Mouse (Mus musculus) brain, embryonic 14.5 days (tissue): ENCODE results near the gene Utp4. TPM values are rescaled to one million over a fixed set of nuclear protein-coding genes. Genes with fewer than 3 reads are reported as not detected.

Source experiments
- DNase-seq: peaks from one replicate; pipeline ENCODE4 v3.0.0-alpha.2; 2011; ENCODE audit warnings: low read depth
- CTCF ChIP-seq: fragments of 200-500 bp; IDR thresholded peaks from 2 replicates; pipeline ENCODE4 v1.5.1; 2012; ENCODE audit warnings: inconsistent platforms, mild to moderate bottlenecking, moderate library complexity, borderline replicate concordance; ENCODE audit not compliant: insufficient read depth, insufficient read length; ENCODE audit errors: extremely low read depth
- POLR2A ChIP-seq: fragments of 200-500 bp; IDR thresholded peaks from 2 replicates; pipeline ENCODE4 v1.6.1; 2012; ENCODE audit warnings: mild to moderate bottlenecking, inconsistent platforms, borderline replicate concordance; ENCODE audit not compliant: poor library complexity, insufficient read depth, insufficient read length, severe bottlenecking; ENCODE audit errors: extremely low read depth
- polyA plus RNA-seq: library from polyadenylated mRNA; depleted of rRNA; stranded (reverse); fragments of >200 nt; gene quantifications from 2 replicates; pipeline ENCODE4 v1.2.3, GENCODE M21; 2012

Utp4 gene
- polyA plus RNA-seq, 1 experiment, result 32.4 TPM

DNA sequence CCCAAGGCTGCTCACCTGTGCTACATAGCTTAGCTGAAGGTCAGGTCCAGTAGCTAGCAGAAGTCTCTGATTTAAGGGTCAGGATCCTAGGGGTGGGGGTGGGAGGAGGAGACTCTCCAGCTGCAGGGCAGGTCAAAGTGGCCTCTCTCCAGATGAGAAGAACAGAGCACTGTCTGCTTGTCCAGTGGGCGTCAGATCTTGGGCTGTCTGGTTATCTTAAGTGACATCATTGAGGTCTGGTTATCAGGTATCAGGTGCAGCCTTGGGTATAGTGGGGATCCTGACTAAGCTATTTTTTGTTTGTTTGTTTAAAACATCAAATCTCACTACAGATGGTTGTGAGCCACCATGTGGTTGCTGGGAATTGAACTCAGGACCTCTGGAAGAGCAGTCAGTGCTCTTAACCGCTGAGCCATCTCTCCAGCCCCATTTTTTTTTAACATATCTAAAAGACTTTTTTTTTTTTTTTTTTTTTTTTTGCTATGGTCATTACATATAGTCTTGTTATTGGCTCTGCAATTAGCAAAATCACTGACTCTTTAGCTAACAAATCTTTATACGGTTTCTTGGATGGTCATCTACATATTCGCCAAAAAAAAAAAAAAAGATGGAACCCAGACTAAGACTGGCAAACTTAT is 40.2 kb downstream of the Utp4 start:
- TF ChIP-seq CTCF, result no peak
- no peak for TF ChIP-seq POLR2A
- no peak for DNase-seq

DNA sequence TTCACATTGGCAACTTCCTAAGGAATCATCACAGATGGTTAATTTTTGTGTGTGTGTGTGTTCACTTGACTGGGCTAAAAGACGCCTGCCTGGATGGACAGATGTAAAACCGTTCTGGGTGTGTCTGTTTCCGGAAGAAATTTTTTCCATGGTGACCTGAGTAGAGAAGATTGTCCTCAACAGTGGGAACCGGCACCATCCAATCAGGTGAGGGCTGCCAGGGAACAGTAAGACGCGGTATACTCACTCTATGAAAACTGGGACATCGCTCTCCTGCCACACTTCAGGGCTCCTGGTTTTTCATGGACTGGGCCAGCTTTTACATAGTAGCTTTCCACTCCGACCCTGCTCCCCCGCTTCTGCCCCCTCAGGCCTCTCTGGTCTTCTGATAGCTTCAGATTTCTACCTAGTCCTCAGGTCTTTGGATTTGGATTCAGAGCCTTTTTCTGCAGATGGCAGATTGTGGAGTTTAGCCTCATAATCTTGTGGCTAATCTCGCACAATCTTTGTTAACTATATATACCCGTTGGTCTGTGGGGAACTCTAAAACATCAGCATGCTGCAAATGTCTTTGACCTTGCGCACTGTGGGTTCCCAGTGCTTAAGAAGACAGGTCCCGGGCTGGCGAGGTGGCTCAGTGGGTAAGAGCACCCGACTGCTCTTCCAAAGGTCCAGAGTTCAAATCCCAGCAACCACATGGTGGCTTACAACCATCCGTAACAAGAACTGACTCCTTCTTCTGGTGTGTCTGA is 41.0 kb downstream of the Utp4 start:
- TF ChIP-seq POLR2A, result no peak
- no peak for TF ChIP-seq CTCF
- no peak for DNase-seq

- peak; percentile 96 for DNase-seq
- no peak for TF ChIP-seq CTCF
- peak; percentile 81 for TF ChIP-seq POLR2A
Measured at GRCm38 (mm10) chr8:106935324-106935869, 42.0 kb downstream of the Utp4 start, which contains the start of gene Sntb2. Sntb2 (plus strand) TSS chr8:106935750.

DNA sequence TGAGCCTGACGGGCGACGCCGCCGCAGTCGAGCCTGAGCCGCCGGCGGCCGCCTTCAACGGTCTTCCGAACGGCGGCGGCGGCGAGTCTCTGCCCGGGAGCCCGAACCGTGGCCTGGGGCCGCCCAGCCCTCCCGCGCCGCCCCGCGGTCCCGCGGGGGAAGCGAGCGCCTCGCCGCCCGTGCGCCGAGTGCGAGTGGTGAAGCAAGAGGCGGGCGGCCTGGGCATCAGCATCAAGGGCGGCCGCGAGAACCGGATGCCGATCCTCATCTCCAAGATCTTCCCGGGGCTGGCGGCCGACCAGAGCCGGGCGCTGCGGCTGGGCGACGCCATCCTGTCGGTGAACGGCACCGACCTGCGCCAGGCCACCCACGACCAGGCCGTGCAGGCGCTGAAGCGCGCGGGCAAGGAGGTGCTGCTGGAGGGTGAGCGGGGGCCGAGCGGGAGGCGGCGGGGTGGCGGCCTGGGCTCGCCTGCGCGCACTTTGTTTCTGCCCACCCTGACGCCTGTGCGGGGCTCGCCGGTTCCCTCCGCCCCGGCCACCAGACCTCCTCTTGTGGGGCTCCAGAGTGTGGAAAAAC is 42.6 kb downstream of the Utp4 start:
- TF ChIP-seq CTCF (no peak), POLR2A (no peak)
- peak; percentile 49 for DNase-seq

DNA sequence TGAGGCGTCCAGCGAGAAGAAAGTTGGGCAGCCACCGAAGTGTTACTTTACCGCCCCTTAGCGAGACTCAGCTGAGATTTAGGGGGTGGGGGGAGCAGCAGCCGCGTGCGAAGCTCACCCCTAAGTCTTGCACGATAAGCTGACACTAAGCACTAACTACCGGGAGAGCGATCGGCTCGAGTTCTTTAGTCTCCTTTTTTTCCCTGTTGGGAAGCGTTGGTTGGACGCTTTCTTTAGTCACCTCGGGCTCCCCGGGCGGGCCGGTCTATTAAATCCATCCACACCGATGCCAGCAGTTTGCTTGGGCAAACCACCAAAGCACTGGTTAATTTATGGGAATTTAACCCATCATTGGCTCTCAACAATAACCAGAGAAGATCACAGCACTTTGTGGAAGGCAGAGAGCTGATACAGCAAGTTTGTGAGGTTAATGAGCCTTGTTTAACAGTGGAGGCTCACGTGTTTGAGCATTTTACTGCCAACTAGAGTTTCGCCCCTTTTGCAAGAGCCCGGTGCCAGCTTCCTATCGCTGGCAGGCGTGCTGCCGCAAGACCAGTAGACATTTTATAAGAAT is 43.1 kb downstream of the Utp4 start:
- TF ChIP-seq CTCF, result no peak
- TF ChIP-seq POLR2A, result no peak
- peak; percentile 95 for DNase-seq

DNA sequence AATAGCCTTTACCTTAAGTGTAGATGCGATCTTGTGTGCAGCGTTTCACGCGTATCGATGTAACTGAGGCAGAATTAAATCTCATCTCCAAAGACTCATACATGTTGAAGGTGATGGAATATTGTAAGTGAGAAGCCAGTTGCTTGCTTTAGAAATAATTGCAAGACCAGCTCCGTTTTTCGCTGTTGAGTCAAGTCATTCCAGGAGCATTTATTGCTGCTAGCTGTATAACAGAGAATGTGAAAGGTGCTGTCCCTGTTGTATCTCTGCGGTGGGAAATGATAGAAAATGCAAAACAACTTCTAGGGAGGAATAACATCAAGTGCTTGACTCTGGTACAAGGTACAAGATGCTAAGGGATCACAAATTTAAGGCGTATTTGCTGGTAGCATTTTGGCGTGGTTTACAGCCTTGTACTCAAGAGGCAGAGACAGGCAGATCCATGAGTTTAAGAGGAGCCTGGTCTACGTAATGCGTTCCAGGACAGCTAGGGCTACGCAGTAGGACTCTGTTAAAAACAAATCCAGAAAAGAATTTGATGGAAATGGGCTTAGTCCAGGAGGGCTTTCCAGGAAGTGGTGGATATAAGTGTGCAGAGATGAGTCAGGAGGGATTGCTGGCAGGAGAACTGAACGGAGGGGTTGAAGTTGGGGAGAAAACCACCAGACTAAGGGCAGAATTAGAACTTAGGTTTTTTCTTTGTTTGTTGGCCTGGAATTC is 43.8 kb downstream of the Utp4 start:
- no peak for DNase-seq
- TF ChIP-seq CTCF (no peak), POLR2A (no peak)

GRCm38 (mm10) chr8:106941806-106942205 is 48.4 kb downstream of the Utp4 start:
- TF ChIP-seq POLR2A, result no peak
- TF ChIP-seq CTCF, result no peak
- DNase-seq, result no peak

- no peak for TF ChIP-seq CTCF
- TF ChIP-seq POLR2A, result no peak
Measured at GRCm38 (mm10) chr8:106943874-106944418, 50.5 kb downstream of the Utp4 start.

GRCm38 (mm10) chr8:106944756-106945155 is 51.3 kb downstream of the Utp4 start:
- no peak for TF ChIP-seq CTCF
- TF ChIP-seq POLR2A, result no peak
- peak; percentile 22 for DNase-seq

More at GRCm38 (mm10) chr8:106943874-106944418, 50.5 kb downstream of the Utp4 start:
- no peak for DNase-seq

- TF ChIP-seq CTCF (no peak), POLR2A (no peak)
- DNase-seq, result no peak
Measured at GRCm38 (mm10) chr8:106948678-106949243, 55.3 kb downstream of the Utp4 start.
